Mouse (Mus musculus): ENCODE measurements around the gene Lce1d. TPM values are rescaled to one million over a fixed set of nuclear protein-coding genes. Genes with fewer than 3 reads are reported as not detected.
A peak's percentile ranks its signal among the peaks of the same experiment; 100 is the strongest.
"Not testable (repeated sequence)": the region's sequence is repeated elsewhere in the genome, so short reads cannot be mapped to it uniquely, and the experiment has no call there.

The Lce1d gene
- not detected in 2 replicates for polyA plus RNA-seq (2015; fragmentation: Nextera tagmentation; extraction: Ambion mirVana)

DNA sequence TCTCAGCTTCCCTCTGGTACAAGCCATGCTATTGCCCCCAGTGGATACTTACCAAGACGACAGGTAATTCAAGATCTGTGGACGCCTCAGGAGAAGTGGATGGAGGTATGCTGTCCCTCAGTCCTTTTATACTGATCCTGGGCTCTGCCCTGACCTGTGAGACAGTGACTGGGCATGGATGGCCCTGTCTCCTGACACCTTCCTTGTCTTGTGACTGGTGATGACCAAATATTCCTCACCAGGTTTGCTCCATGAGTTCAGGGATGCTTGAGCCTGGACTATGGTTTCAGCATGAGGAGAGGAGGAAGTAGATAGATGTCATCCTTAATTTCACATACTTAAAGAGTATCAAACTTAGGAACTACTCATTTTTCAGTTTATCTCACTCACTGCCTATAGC, at the start of gene Lce1d:
TSS of gene Lce1d (minus strand) at position 101 of the 400 bp plus-strand sequence.
- no peak within 1 kb of the TSS for H3K4me3 ChIP-seq
- no peaks in the 10 kb centered on the region for H3K27me3 ChIP-seq (replicated peaks)
- ATAC-seq (ENCODE audit: extremely low read depth, insufficient number of reproducible peaks, low FRiP score, low TSS enrichment) = no peak
- H3K9me3 ChIP-seq = no peaks in the 10 kb centered on the region
- H3K4me2 ChIP-seq = no peak within 1 kb of the TSS
- no peak within 1 kb of the TSS for H3K9ac ChIP-seq
- H3K36me3 ChIP-seq = no peaks in the 10 kb centered on the region
- WGBS = 52% methylated on average over 2 of the region's 2 CpGs
- H3K4me1 ChIP-seq = no peaks in the 10 kb centered on the region
- H3K27ac ChIP-seq (replicated peaks) = no peak within 1 kb of the TSS

DNA sequence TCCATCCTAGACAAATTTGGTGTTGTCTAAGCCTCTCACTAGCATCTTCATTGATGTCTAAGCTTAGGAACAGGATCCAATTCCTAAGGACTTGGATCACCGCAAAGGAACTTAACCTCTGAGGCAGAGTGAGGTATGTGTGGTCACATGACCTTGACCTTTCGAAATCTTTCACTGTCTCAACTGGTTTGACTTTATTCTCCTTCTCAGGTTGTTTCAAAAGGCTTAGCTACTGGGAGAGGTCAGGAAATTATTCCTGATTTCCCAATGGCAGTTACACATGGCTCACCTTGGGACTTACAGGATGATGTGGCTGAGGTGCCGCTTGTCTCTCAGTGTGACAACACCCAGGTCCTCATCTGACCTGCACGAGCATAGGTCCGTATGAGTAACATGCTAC, 35.6 kb upstream of the Lce1d start:
- no peak for ATAC-seq (ENCODE audit: extremely low read depth, insufficient number of reproducible peaks, low FRiP score, low TSS enrichment)
- 73% methylated on average over 5 of the region's 5 CpGs for WGBS
- H3K4me2 ChIP-seq = no peak overlapping the region

DNA sequence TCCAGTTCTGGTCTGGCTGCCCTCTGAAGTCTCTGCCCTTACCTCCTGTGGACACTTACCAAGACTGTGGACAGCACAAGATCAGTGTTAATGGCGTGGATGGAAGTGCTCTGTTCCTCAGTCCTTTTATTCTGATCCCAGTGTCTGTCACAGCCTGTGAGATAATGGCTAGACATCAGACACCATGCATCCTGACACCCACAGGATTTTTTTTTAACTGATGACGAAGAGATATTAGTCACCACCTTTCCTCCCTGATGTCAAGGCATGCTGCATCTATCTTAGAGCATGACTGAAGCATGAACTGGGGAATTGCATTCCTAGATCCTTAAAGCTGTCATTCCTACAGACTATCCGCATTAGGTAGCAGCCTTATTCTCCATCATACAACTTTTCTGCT, 33.2 kb upstream of the Lce1d start, which contains the start of gene Lce1f:
TSS of gene Lce1f (minus strand) at position 101 of the 400 bp plus-strand sequence.
- no peaks in the 10 kb centered on the region for H3K36me3 ChIP-seq
- H3K27ac ChIP-seq (replicated peaks) = no peak within 1 kb of the TSS
- no peak within 1 kb of the TSS for H3K9ac ChIP-seq
- H3K9me3 ChIP-seq = no peaks in the 10 kb centered on the region
- no peaks in the 10 kb centered on the region for H3K4me1 ChIP-seq
- H3K4me2 ChIP-seq = no peak within 1 kb of the TSS
- H3K27me3 ChIP-seq (replicated peaks) = no peaks in the 10 kb centered on the region
- H3K4me3 ChIP-seq = no peak within 1 kb of the TSS
- WGBS = 66% methylated on average over 3 of the region's 3 CpGs
- ATAC-seq (ENCODE audit: extremely low read depth, insufficient number of reproducible peaks, low FRiP score, low TSS enrichment) = no peak

More for the DNA sequence above, 35.6 kb upstream of the Lce1d start:
- Histone ChIP-seq H3K27ac (replicated peaks) (no peak overlapping the region), H3K36me3 (no peaks in the 10 kb centered on the region), H3K27me3 (replicated peaks) (no peaks in the 10 kb centered on the region), H3K9ac (no peak overlapping the region), H3K4me3 (no peak overlapping the region), H3K9me3 (no peaks in the 10 kb centered on the region), H3K4me1 (no peaks in the 10 kb centered on the region)

DNA sequence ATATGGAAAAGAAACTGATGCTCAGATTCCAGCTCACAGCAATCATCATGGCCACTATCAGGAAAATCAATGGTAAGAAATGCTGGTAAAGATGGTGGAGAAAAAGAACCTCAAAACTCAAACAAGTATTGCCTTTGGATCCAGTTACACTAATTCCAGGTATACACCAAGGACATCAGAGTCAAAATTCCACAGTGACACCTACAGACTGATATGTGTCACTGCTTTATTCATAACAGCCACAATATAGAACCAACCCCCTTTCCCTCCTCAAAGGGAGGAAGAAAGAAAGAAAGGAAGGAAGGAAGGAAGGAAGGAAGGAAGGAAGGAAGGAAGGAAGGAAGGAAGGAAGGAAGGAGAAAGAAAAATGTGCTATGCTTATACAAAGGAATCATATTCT, 28.1 kb upstream of the Lce1d start:
- Histone ChIP-seq H3K4me3 (no peak overlapping the region), H3K27me3 (replicated peaks) (no peaks in the 10 kb centered on the region), H3K4me1 (no peaks in the 10 kb centered on the region), H3K9me3 (no peaks in the 10 kb centered on the region), H3K36me3 (no peaks in the 10 kb centered on the region), H3K27ac (replicated peaks) (no peak overlapping the region), H3K4me2 (no peak overlapping the region), H3K9ac (no peak overlapping the region)
- no peak for ATAC-seq (ENCODE audit: extremely low read depth, insufficient number of reproducible peaks, low FRiP score, low TSS enrichment)

DNA sequence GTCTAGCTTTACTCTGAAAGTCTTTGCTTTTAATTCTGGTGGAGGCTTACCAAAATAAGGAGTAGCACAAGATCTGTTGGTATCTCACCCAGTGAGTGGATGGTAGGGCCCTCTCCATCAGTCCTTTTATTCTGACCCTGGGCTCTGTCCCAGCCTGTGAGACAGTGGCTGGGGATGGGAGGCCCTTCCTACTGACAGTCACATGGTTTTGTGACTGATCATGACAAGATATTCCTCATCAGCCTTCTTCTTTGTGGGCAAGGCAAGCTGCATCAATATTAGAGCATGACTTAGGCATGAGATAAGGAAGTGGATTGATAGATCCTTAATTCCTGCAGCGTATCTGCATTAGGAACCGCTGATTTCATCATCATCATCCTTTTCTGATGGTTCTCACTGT, 22.0 kb upstream of the Lce1d start, which contains the start of gene Lce1e:
TSS of gene Lce1e (minus strand) at position 101 of the 400 bp plus-strand sequence.
- no peaks in the 10 kb centered on the region for H3K9me3 ChIP-seq
- H3K4me3 ChIP-seq = no peak within 1 kb of the TSS
- ATAC-seq (ENCODE audit: extremely low read depth, insufficient number of reproducible peaks, low FRiP score, low TSS enrichment) = no peak
- H3K27me3 ChIP-seq (replicated peaks) = no peaks in the 10 kb centered on the region
- WGBS = 76% methylated on average over 2 of the region's 2 CpGs
- no peak within 1 kb of the TSS for H3K4me2 ChIP-seq
- H3K27ac ChIP-seq (replicated peaks) = no peak within 1 kb of the TSS
- H3K9ac ChIP-seq = no peak within 1 kb of the TSS
- H3K4me1 ChIP-seq = no peaks in the 10 kb centered on the region
- H3K36me3 ChIP-seq = no peaks in the 10 kb centered on the region

DNA sequence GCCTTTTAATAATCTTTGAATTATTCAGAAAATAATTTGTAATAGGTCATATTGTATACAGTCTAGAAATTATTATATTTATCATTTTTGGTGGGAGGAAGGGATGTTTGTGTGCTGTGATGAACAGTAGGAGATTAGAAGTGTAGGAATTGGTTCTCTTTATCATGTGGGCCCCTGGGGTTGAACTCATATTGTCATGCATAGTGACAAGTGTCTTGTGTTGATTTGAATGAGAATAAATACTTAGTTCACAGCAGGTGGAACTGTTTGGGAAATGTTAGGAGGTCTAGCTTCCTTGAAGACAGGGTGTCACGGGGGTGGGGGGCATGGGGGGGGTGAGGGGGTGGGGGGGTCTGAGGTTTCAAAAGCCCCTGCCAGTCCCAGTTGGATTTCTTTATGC, 7.6 kb upstream of the Lce1d start:
- Histone ChIP-seq H3K27me3 (replicated peaks) (no peaks in the 10 kb centered on the region), H3K9ac (no peak overlapping the region), H3K4me1 (no peaks in the 10 kb centered on the region), H3K9me3 (no peaks in the 10 kb centered on the region), H3K4me3 (no peak overlapping the region), H3K27ac (replicated peaks) (no peak overlapping the region), H3K36me3 (no peaks in the 10 kb centered on the region), H3K4me2 (no peak overlapping the region)
- ATAC-seq (ENCODE audit: extremely low read depth, insufficient number of reproducible peaks, low FRiP score, low TSS enrichment) = no peak
- WGBS = 25% methylated on average over 1 of the region's 1 CpGs

DNA sequence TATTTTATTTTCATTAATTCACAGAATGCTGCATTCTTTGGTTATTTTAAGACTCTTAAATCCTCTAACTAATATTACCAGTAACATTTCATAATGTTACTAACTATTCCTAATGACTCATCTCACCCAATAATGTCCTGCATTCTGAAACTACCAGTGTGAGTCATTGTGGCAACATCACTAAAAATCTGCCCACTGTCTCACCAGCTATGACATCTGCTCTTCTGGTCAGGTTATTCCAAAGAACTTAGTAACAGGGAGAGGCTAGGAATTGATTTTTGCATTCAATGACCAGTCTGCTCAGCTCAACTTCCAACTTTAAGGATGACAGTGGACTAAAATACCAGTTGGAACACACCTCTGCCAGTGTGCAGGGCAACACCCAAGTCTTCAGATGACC, 4.7 kb upstream of the Lce1d start:
- Histone ChIP-seq H3K9ac (no peak overlapping the region), H3K27me3 (replicated peaks) (no peaks in the 10 kb centered on the region), H3K4me2 (no peak overlapping the region), H3K4me1 (no peaks in the 10 kb centered on the region), H3K27ac (replicated peaks) (no peak overlapping the region), H3K36me3 (no peaks in the 10 kb centered on the region), H3K9me3 (no peaks in the 10 kb centered on the region), H3K4me3 (no peak overlapping the region)
- ATAC-seq (ENCODE audit: extremely low read depth, insufficient number of reproducible peaks, low FRiP score, low TSS enrichment) = no peak

DNA sequence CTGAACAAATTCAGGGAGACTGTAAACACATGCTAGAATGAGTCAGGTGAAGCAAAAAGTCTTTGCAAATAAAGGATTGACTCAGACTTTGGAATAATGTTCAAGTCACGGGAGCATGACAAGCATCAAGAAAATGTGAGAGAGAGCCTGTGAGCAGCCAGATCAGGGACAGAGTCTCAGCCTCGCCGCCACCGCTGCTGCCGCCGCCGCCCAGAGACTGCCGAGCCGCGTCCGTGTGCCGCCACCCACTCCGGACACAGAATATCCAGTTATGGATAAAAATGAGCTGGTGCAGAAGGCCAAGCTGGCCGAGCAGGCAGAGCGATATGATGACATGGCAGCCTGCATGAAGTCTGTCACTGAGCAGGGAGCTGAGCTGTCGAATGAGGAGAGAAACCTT, 2.1 kb upstream of the Lce1d start:
- H3K27me3 ChIP-seq (replicated peaks); H3K27ac ChIP-seq (replicated peaks); H3K9me3 ChIP-seq; H3K4me1 ChIP-seq; H3K36me3 ChIP-seq; H3K4me3 ChIP-seq; H3K9ac ChIP-seq; ATAC-seq (ENCODE audit: extremely low read depth, insufficient number of reproducible peaks, low FRiP score, low TSS enrichment): not testable (repeated sequence)
- WGBS = 57% methylated on average over 16 of the region's 16 CpGs
- H3K4me2 ChIP-seq = peak overlapping the region; percentile 31

DNA sequence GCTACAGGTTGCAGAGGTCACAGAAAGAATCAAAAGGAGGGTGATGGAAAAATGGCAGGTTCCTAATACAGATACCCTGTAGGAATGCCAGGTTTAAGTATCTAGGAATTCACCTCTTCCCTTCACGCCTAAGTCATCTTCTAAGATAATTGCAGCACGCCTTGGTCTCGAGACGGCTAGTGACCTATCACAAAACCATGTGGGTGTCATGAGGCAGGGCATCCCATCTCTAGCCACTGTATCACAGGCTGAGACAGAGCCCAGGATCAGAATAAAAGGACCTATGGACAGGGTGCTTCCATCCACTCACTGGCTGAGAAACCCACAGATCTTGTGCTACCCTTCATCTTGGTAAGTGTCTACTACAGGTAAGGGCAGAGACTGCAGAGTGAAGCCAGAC, 8.1 kb downstream of the Lce1d start, which contains the start of gene Lce1c:
TSS of gene Lce1c (plus strand) at position 301 of the 400 bp plus-strand sequence.
- no peak within 1 kb of the TSS for H3K4me3 ChIP-seq
- H3K9ac ChIP-seq = no peak within 1 kb of the TSS
- H3K4me1 ChIP-seq = no peaks in the 10 kb centered on the region
- H3K36me3 ChIP-seq = no peaks in the 10 kb centered on the region
- no peak within 1 kb of the TSS for H3K27ac ChIP-seq (replicated peaks)
- 86% methylated on average over 4 of the region's 4 CpGs for WGBS
- no peaks in the 10 kb centered on the region for H3K27me3 ChIP-seq (replicated peaks)
- no peaks in the 10 kb centered on the region for H3K9me3 ChIP-seq
- ATAC-seq (ENCODE audit: extremely low read depth, insufficient number of reproducible peaks, low FRiP score, low TSS enrichment) = no peak
- no peak within 1 kb of the TSS for H3K4me2 ChIP-seq

DNA sequence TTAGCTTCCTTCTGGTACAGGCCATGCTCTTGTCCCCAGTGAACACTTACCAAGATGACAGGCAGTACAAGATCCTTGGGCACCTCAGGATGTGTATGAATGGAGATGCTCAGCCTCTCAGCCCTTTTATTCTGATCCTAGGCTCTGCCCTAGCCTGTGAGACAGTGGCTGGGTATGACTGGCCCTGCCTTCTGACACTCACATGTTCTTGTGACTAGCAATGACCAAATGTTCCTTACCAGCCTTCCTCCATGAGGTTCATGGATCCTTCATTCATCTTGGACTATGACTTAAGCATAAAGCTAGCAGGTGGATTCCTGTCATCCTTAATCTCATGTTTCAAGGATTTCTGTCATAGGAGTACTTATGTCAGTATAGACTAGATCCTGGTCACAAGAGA, 16.8 kb downstream of the Lce1d start, which contains the start of gene Lce1a2:
TSS of gene Lce1a2 (minus strand) at position 101 of the 400 bp plus-strand sequence.
- Histone ChIP-seq H3K4me3 (no peak within 1 kb of the TSS), H3K4me2 (no peak within 1 kb of the TSS), H3K4me1 (no peaks in the 10 kb centered on the region), H3K36me3 (no peaks in the 10 kb centered on the region), H3K27me3 (replicated peaks) (no peaks in the 10 kb centered on the region), H3K27ac (replicated peaks) (no peak within 1 kb of the TSS), H3K9me3 (no peaks in the 10 kb centered on the region), H3K9ac (no peak within 1 kb of the TSS)
- ATAC-seq (ENCODE audit: extremely low read depth, insufficient number of reproducible peaks, low FRiP score, low TSS enrichment) = no peak

DNA sequence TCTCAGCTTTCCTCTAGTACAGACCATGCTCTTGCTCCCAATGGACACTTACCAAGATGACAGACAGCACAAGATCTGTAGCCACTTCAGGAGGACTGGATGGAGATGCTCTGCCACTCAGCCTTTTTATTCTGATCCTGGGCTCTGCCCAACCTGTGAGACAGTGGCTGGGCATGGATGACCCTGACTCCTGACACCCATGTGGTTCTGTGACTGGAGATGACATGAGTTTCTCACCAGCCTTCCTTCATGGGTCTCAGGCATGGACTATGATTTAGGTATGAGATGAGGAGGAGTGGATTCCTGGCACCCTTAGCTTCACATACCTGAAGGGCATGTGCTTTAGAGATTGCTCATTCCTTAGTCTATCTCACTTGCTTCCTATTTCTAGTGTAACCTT, 30.2 kb downstream of the Lce1d start, which contains the start of gene Lce1b:
TSS of gene Lce1b (minus strand) at position 101 of the 400 bp plus-strand sequence.
- Histone ChIP-seq H3K9me3 (no peaks in the 10 kb centered on the region), H3K36me3 (no peaks in the 10 kb centered on the region), H3K27ac (replicated peaks) (no peak within 1 kb of the TSS), H3K9ac (no peak within 1 kb of the TSS), H3K27me3 (replicated peaks) (no peaks in the 10 kb centered on the region), H3K4me3 (no peak within 1 kb of the TSS), H3K4me1 (no peaks in the 10 kb centered on the region), H3K4me2 (no peak within 1 kb of the TSS)
- ATAC-seq (ENCODE audit: extremely low read depth, insufficient number of reproducible peaks, low FRiP score, low TSS enrichment) = no peak

DNA sequence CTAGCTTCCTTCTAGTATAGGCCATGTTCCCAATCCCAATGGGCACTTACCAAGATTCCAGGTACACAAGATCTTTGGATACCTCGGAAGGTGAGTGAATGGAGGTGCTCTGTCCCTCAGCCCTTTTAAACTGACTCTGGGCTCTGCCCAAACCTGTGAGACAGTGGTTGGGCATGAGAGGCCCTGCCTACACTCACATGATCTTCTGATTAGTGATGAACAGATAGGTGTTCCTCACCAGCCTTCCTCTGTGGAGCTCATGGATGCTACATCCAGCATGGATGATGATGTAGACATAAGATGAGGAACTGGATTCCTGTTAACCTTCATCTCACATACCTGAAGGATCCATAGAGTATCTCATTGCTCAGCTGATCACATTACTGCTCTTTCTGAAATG, 38.8 kb downstream of the Lce1d start, which contains the start of gene Lce1a1:
TSS of gene Lce1a1 (minus strand) at position 101 of the 400 bp plus-strand sequence.
- WGBS = 82% methylated on average over 1 of the region's 1 CpGs
- Histone ChIP-seq H3K27ac (replicated peaks) (no peak within 1 kb of the TSS), H3K4me1 (no peaks in the 10 kb centered on the region), H3K36me3 (no peaks in the 10 kb centered on the region), H3K9me3 (no peaks in the 10 kb centered on the region), H3K27me3 (replicated peaks) (no peaks in the 10 kb centered on the region), H3K4me3 (no peak within 1 kb of the TSS), H3K9ac (no peak within 1 kb of the TSS), H3K4me2 (no peak within 1 kb of the TSS)
- no peak for ATAC-seq (ENCODE audit: extremely low read depth, insufficient number of reproducible peaks, low FRiP score, low TSS enrichment)
